Mouse (Mus musculus) c-Kit-positive CD71-positive TER-119-positive erythroid progenitor cells, embryonic 14.5 days (primary cell): Measurements from ENCODE around the gene Igf2bp2.

Source experiments
- DNase-seq: peaks from one replicate; pipeline ENCODE4 v3.0.0-alpha.2; 2013; ENCODE audit warnings: low spot score

Igf2bp2 gene

DNA sequence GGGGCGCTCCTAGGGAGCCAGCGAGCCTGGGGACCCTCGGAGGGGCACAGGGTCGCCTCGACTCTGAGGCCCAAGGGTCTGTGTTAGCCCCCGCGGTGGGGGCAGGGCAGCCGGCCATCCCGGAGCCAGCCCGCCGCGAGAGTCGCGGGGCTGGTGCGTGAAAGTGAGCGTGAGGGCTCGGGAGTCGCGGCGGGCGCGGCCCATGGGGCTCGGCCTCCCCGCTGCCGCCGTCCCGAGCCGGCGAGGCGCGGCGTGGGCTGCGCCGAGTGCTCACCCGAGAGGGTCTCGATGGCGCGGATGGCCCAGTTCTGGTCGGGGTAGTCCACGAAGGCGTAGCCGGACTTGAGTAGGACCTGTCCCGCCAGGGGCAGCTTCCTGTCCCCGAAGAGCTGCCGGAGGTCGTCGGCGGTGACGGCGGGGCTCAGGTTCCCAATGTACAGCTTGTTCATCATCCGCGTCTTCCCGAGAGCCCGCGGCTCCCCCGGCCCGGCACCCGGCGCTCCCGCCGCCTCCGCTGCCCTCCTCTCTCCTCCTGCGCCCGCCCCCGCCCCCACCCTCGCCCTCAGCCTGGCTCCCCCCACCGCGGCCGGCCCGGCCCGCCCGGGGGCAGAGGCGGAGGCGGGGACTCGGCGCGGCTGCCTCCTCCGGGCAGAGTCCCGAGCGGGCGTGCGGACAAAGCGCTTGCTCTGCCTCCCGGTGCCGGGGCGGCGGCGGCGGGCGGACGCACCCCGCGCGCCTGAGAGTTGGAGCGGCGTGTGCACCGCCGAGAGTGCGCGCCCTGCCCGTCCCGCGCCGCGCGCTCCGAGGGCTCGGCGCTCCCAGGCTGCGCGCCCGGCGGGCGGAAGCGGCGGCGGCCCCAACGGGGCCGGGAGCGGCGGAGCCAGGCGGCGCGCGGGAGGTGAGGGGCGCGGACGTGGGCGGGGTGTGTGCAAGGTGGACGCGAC is at the start of gene Igf2bp2:
Gene Igf2bp2, minus strand, starts transcription at position 788 of the 944 bp plus-strand sequence.
- DNase-seq, result no peak

DNA sequence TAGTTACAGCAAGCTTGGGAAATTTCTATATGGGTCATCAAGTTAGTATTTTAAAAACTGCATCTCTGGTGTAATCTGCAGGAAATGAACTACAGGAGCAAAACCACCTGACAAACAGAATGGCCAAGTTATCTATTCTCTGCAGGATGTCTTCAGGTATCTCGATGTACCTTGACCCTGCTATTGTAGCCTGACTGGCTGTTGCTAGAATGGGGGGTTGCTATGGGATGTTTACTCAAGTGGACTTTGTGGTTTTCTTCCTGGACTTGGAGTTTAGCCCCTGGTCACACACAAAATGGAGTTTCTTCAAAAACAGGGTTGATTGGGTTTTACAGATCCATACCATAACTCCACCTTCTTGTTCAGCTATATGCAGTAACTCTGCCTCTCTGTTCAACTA is 40.4 kb upstream of the Igf2bp2 start:
- DNase-seq, result no peak

DNA sequence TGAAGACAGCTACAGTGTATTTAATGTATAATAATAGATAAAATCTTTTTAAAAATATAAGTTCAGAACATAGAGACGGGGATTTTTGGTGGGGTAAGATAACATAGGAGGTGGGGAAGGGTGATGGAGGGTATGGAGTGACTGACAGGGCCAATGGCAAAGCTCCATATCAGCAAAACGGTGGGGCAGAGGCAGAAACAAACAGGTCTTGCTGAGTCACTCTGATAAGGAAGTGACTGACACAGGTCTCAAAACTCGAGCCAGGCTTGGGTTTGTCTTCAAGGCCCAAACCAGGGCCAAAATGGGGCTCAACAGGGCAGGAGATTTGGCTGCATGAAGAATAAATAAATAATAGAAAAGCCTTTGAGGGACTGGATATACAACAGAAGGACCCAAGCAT is 38.8 kb upstream of the Igf2bp2 start:
- DNase-seq, result peak; percentile 18

DNA sequence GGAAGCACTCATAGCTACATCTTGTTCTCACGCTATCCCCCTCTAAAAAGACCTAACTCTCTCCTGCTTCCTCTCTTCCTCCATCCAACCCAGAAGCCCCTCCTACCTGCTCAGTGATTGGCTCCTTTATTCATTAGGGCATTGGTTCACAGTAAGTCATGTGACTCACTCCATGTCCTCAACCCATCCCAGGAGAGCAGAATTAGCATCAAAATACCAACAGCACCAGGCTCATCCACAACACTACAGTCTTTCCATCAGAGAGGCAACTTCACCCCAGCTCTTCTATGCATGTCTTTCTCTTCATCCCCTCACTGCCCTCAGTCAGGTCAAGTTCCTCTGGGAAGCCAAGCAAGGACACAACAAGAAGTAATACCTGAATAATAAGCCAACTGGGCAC is 37.4 kb upstream of the Igf2bp2 start:
- DNase-seq, result no peak

DNA sequence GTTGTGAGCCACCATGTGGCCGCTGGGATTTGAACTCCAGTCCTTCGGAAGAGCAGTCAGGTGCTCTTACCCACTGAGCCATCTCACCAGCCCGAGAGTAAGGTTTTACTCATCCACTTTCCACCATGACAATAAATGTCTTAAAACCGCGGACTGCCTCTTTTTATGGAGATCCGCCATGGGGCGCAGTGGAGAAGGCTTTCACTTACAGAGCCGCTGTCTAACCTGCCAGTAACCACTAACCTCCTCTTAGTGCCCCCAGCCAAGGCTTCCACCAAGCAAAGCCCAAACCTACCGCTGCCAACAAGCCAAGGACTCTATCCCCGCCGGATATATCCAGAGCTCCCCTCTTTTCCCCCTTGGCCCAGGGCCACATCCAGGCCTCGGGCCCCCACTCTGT is 24.3 kb upstream of the Igf2bp2 start:
- DNase-seq, result no peak

DNA sequence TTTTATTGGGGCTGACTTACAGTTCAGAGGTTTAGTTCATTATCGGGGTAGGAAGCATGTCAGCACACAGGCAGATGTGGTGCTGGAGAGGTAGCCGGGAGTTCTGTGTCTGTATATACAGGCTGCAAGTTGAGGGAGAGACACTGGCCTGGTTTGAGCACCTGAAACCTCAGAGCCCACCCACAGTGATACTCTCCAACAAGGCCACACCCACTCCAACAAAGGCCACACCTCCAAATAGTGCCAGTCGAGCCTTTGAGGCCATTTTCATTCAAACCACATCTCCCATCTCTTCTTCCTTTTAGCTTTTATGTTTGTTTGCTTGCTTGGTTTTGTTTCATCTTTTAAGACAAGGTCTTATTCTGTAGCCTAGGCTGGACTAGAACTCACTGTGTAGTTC is 22.3 kb upstream of the Igf2bp2 start:
- DNase-seq, result no peak

DNA sequence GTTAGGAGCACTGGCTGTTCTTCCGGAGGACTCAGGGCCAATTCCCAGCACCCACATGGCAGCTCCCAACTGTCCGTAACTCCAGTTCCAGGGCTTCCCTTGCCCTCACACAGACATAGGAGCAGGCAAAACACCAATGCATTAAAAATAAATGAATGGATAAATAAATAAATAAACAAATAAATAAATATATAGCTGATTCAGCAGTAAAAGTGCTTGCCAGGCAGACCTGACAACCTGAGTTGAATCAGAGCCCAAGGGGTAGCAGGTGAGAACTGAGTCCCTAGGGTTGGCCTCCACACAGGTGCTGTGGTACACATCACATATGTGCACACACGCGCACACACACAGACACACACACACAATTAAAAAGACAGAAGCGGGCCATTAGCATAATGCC is 21.0 kb upstream of the Igf2bp2 start:
- no peak for DNase-seq

DNA sequence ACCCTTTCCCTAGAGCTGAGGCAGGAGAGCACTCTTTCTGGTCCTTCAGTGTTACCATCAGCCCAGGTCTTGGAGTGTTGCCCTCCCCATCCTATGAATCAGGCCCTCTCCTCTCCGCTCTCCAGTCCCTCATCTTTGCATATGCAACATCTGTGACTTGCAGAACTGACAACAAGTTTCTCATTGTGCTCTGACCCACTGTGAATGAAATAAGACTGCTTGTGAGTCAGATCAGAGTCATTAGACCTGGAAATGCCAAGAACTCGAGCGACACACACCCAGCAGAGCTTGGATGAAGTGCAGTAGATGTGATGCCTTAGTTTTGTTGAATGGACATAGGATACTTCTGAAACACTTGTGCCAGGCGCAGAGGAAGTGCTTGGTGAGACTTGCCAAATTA is 19.2 kb upstream of the Igf2bp2 start:
- DNase-seq, result no peak

DNA sequence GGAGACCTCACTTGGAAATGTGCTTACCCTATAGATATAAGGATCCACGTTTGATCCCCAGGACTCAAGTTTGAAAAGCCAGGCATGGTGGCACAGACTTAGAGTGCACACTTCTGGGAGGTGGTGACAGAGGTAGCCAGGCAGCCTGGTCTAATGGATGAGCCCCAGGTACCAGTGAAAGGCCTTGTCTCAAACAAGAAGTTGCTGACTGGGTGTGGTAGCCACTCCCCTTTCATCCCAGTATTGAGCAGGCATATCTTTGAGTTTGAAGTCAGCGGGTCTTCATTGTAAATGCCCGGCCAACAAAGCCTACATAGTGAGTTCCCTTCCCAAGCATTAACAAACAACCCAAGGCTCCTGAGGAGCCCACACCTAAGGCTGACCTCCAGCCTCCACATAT is 15.7 kb upstream of the Igf2bp2 start:
- DNase-seq, result no peak

DNA sequence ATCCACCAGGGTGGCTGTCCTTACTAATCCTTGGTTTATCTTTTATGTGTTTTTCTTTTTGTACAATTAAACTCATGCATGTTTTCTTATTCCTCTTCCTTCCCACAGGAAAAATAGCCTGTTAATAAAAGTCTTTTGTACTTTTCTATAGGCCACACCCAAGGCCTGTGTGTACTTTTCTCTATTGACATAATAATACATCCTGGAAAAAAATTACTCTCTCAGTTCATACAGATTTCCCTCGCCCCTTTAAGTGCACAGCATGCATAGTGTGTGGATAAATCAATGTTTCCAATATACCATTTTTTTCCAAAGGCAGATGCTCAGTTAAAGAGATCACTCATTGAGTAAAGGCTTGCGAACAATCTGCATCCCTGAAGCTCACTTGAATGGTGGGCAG is 14.9 kb upstream of the Igf2bp2 start:
- DNase-seq, result no peak

DNA sequence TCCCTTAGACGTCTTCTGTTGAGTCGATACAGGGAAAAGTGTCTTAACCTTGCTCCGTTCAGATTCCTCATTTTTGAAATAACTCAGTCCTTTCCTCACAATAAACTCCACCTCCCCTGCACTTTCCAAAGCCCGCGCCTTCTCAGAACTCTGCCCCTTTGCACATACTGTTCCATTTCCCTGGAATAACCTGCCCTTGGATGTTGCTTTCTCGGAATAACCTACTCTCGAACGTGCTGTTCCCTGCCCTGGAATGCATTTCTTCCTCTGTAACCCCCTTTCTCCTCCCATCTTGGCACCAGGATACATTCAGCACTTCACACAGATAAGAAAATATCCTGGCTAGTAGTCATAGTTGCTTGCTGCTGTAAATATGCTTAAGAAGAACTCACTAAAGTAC is 5.6 kb upstream of the Igf2bp2 start:
- DNase-seq, result no peak

DNA sequence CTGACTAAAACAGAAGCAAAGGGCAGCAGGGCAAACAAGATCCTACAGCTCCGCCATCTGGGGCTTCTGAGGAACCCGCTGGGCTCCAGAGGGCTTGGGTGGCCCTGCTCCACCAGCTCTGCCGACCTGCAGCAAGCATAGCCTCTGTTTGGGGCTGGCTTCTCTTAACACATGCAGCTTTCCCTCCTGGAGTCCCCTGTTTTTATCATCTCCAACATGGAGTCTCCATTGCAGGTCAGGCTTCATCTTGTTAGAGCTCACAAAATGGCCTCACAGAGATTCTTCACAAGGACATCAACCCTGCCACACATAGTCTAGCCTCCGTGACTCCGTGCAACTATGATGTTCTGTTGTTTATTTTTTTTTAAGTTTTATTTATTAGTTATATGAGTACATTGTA is 2.5 kb upstream of the Igf2bp2 start:
- DNase-seq, result no peak

DNA sequence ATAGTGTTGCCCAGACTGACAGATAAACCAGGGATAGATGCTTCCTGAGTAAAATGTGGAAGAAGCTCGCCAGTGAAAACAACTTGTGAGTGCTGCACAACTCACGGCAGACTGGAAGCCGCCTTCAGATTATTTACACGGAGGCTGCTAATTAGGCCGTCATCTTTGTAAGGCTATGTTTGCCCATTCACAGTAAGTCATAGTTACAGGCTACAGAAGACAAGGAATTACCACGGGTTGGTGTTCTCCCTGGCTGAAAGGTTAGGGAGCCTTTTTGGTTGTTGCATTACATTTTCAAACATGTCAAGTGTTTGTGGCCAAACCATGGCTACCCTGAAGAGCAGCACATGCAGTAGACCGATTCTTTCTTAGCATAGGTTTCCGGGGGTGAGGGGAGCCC is 1.3 kb upstream of the Igf2bp2 start:
- DNase-seq, result no peak

DNA sequence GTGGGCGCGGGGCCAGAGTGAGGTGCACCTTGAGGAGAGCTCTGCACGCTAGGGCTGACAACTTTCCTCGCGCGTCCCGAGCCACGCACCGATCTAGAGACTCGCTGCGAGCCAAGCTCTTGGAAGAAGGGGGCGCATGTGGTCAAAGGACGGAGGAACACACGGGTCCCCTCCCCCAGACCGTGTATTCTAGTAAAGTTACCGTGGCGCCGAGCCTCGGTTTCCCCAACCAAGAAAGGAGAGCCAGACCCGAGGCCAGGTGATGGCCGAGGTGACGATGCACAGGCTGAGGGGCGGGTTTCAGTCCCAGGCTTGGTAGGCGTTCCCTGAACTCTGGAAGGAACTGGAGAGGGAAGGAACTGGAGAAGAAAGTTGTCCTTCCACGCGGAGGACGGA is 355 bp upstream of the Igf2bp2 start:
- no peak for DNase-seq

DNA sequence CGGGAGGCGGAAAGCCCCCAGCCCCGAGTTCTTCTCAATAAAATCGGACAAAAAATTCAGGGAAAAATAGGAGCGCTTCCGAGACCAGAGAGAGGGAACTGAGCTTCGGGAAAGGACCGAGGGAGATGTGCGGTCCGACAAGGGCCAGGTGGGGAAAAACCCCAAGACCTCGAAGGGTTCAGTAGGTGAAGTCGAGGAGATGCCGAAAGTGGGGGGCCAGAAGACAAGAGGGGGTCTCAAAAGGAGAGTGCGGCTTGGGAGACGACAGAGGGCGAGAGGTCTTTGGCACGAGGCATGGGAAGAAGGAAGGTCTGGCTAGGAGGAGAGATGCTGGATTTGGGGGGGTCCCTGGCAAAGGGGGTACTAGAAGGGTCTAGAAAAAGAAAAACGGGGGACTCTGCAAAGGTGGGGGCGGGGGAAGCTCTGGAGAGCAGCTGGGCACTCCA is 1.0 kb downstream of the Igf2bp2 start:
- DNase-seq, result no peak

DNA sequence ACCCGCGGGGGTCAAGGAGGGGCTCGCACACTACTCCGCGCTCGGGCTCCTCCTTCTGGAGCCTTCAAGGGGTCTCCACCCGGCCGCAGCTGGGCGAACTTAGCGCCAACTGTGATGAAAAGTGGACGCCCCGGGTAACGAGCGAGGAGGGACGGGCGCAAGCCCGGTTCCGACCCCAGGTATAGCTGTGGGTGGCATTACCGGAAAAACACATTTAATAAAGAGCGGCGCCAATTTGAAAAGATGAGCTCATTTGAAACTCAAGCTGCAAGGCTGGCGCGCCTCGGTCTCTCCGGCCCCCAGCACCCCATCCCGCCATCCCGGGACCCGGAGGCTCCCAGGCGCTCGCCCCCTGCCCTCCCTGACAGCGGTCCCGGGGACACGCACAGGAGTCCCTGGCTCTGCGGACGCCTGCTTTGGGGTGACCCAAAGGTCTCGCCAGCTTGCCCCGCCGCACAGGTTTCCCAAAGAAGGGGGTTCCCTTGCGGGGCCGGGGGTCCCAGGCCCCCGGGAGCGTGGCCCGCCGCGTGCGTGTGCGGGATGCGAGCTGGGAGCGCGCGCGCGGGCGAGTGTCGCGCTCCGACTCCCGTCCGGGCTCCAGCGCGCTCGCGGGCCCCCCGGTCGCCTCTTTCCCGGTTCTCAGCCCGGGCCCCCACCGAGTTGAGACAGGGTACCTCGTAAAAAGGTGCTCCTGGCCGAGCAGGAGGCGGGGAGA is 1.6 kb downstream of the Igf2bp2 start:
- no peak for DNase-seq

DNA sequence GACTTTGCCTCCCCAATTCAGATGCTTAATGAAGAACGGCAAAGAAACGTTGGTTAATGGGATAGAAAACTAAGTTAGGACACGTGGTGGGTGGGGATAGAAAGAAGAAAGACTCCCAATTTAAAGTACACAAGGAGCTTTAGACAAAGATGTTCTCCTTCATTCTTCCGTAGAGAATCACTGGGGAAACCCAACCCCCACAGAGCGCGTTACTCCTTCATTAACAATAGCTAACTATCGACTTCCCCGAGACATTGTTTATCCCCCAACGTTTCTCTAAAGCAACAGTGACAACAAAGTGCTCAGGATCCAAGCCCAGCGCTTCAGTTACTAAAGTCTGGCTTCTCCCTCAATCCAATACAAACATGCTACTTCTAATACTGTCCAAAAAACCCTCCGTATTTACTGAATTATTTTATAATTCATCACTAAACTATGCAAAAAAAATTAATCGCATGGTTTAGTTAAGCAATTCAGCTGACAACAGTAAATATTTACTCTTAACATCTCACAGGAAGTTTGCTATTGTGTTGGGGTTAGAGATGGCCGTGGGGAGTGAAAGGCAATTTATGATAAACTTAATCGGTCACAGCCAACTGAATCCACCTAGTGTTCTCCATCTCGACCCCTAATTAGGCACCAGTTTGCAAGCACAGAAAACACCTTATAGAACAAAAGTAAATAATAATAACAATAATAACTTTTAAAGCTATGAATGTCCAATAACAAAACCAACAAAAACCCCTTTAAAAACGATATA is 2.5 kb downstream of the Igf2bp2 start:
- no peak for DNase-seq

DNA sequence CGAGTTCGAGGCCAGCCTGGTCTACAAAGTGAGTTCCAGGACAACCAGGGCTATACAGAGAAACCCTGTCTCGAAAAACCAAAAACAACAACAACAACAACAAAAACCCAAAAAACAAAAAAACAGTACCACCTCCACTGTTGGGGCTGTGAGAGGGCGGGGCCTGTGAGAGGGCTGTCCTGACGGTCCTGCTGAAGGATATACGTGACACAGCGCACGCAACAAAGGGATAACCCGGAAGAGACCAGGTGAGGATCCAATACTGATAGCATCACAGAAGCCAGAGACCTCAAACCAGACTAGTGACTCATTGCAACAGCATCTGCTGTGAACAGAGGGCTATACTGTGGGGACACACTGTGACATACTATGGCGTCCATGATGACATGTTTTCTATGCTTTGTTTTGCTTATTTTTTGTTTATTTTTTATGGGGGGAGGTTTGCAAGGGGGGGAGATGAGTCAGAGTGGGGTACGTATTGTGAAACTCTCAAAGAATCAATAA is 10.1 kb downstream of the Igf2bp2 start:
- no peak for DNase-seq

DNA sequence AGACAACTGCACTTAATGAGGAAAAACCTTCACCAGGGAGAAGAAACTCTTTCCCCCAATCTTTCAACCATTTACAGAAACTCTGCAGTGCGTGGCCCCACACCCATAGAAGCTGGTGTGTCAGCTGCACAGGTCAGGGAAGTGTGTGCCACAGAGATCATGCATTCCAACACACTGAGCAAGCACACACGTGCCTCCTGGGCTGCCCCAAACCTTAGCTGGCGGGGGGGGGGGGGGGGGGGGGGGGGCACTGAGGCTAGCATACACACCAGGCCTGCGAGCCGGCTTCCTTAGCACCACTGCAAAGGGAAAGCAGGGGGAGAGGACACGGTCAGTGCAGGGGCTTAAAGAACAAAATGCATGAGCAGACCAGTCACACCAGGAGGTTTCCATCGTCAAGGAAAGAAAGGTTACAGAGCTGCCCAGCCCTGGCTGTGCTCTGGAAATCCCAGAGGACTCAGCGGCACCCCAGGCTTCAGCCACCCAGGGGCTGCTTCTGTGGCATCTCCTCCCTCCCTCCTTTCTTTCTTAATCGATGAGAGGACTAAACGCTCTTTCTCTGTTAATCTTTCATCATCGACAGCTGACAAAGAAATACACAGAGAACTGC is 11.3 kb downstream of the Igf2bp2 start:
- no peak for DNase-seq

DNA sequence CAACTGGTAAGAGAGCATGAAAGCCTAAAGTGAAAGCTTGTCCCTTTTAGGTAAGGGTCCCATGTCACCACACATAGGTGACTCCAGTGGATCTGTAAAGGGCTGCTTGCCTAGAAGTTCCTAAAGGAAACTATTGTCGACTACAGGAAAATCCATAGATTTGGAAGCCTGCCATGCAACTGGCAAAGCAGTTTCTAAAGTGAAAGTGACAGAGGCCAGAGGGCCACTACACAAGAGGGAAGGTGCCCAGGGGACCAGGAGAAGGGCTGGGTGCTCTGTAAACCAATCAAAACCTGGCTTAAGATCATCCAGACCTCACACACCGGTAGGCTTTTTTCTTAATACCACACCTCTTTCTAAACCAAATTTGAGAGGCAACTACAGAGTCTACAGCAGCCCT is 12.7 kb downstream of the Igf2bp2 start:
- no peak for DNase-seq

DNA sequence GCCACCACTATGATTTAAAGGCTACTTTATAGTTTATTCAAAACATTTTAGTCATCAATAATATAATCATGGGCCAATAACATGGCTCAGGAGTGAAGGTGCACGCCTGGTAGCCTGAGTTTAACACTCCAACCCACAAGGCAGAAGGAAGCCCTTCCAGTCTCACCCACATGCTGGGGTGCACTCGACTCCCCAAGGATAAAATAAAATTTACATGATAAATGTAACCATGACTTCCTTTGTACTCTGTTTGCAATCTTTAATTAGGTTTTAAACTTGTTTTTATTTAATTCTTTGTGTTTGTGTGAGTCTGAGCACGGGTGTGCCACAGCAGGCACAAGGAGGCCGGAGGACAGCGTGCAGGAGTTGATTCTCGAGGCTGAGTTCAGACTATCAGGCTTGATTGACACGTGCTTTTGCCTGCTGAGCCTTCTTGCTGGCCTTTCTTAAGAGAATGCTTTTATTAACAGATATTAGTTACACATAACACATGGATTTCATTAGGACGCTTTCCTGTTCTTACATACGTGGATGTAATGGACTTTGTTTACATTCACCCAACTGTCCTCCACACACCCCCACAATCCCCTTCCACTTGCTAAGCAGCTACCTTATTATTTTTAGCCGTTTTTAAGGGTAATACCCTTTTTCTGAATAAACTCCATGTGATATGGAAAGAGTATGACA is 13.3 kb downstream of the Igf2bp2 start:
- DNase-seq, result no peak
